Mouse (Mus musculus) kidney, adult 8-10 months (tissue): ENCODE measurements around the gene Gm20814.
"Not testable (repeated sequence)": the region's sequence is repeated elsewhere in the genome, so short reads cannot be mapped to it uniquely, and the experiment has no call there.

Experiments used
- DNase-seq, 2 experiments: peaks; one replicate each; pipeline ENCODE4 v3.0.0; 2022

Gene Gm20814

DNA sequence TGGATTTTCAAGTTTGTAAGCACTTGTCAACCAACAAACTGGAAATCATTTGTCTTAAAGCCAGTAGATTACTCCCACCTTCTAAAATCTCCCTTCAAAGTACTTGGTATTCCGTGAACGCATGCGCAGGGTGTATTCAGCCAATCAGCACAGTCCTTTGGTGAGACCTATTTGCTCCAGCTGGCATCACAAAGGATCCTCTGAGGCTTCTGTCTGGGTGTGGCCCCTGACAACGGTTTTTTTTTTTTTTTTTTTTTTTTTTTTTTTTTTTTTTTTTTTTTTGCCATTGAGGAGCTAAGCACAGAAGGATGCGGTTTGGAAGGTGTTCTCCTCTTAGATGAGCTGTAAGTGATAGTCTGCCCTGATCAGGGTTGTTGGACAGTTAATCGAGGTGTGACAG, at the start of gene Gm20814:
Gene Gm20814 (plus strand): TSS at position 301 of the 400 bp plus-strand sequence.
- DNase-seq = not testable (repeated sequence)
